Mouse (Mus musculus): ENCODE data around the gene Dennd4b. TPM values are rescaled to one million over a fixed set of nuclear protein-coding genes. Genes with fewer than 3 reads are reported as not detected.

The Dennd4b gene
- 4.9 and 7.5 TPM in 2 replicates for polyA plus RNA-seq (2014; fragmentation: Nextera tagmentation; extraction: Ambion mirVana)

DNA sequence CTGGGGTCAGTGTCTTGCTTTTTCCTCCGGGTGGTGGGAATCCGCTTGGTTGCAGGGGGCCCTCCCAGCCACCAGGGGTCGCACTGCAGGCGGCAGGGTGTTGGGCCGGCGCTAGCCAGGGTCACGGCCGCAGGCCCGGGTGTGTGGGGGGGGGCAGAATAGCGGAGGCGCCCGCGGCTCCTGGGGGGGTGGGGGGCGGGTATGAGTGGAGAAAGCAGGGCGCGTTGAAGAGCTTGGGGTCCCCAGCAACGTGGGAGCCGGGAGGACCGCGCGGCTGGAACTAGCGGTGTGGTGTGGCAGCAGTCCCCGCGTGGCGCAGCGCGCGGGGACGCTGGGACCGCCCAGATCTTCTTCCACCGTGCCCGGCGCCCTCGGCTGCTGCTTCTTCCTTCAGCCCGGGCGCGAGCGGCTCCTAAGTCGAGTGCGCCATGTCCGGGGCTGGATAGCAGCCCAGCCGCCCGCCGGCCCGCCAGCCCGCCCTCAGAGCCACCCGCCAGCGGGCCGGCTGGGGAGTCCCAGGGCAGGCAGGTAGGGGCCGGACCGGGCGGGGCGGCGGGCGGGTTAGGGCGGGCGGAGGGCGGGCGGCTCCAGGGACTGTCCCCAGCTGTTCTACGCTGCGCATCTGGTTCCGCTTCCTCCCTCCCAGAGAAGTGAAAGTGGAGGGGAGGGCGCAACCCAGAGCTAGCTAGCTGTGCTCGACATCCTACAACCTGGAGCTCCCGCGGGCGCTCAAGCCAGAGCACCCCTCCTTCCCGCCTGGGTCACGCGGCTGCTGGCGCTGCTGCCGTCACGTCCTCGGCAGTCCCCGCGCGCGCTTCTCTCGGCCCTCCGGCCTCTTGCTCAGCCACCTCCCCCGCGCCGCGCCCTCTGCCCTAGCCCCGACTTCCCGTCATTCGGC lies at the start of gene Dennd4b:
Gene Dennd4b (plus strand): TSS at position 152 of the 898 bp plus-strand sequence.
- H3K4me1 ChIP-seq (replicated peaks; ENCODE audit: control insufficient read depth, insufficient read depth, low read length): peaks cover 25% of the 10 kb centered on the region
- peak within 1 kb of the TSS; percentile 74 for H3K4me3 ChIP-seq (ENCODE audit: low read depth, low read length)
- H3K27me3 ChIP-seq (replicated peaks; ENCODE audit: control insufficient read depth, insufficient read depth, low read length): no peaks in the 10 kb centered on the region
- peaks cover 14% of the 10 kb centered on the region for H3K36me3 ChIP-seq (ENCODE audit: control insufficient read depth, insufficient read depth, low read length)
- H3K27ac ChIP-seq (ENCODE audit: low read depth, low read length): peak within 1 kb of the TSS; percentile 94
- no peaks in the 10 kb centered on the region for H3K9me3 ChIP-seq (ENCODE audit: control insufficient read depth, low read length)
- ATAC-seq (replicated peaks; ENCODE audit: low FRiP score): peak; percentile 92
- H3K9ac ChIP-seq (ENCODE audit: low read depth, low read length): peak within 1 kb of the TSS; percentile 91
- peak within 1 kb of the TSS; percentile 96 for H3K4me2 ChIP-seq
- WGBS: under 1% methylated on average over 84 of the region's 87 CpGs
- peak; percentile 92 for DNase-seq (ENCODE audit: low spot score)

DNA sequence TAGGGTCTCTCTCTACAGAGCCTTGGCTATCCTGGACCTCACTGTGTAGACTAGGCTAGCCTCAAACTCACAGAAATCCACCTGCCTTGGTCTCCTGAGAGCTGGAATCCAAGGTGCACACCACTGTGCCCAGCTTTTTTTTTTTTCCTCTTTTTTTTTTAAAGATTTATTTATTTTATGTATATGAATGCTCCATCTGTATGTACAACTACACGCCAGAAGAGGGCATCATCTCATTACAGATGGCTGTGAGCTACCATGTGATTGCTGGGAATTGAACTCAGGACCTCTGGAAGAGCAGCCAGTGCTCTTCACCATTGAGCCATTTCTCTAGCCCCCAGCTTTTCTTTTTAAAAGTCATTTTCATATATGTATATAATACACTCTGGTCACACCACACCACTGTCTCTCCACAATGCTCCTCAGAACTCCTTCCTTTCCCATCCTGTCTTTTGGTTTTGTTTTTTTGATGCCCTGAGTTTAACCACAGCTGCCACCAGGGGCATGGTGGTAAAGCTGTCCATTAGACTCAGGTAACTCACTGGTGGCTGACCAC lies 49.1 kb upstream of the Dennd4b start:
- WGBS: 28% methylated on average over 1 of the region's 1 CpGs
- H3K4me1 ChIP-seq (replicated peaks; ENCODE audit: control insufficient read depth, insufficient read depth, low read length): peaks cover 18% of the 10 kb centered on the region
- H3K9ac ChIP-seq (ENCODE audit: low read depth, low read length): no peak overlapping the region
- H3K27ac ChIP-seq (ENCODE audit: low read depth, low read length): no peak overlapping the region
- no peak overlapping the region for H3K4me2 ChIP-seq
- H3K9me3 ChIP-seq (ENCODE audit: control insufficient read depth, low read length): no peaks in the 10 kb centered on the region
- no peaks in the 10 kb centered on the region for H3K27me3 ChIP-seq (replicated peaks; ENCODE audit: control insufficient read depth, insufficient read depth, low read length)
- DNase-seq (ENCODE audit: low spot score) (no peak), ATAC-seq (replicated peaks; ENCODE audit: low FRiP score) (no peak)
- peaks cover 8% of the 10 kb centered on the region for H3K36me3 ChIP-seq (ENCODE audit: control insufficient read depth, insufficient read depth, low read length)
- no peak overlapping the region for H3K4me3 ChIP-seq (ENCODE audit: low read depth, low read length)

DNA sequence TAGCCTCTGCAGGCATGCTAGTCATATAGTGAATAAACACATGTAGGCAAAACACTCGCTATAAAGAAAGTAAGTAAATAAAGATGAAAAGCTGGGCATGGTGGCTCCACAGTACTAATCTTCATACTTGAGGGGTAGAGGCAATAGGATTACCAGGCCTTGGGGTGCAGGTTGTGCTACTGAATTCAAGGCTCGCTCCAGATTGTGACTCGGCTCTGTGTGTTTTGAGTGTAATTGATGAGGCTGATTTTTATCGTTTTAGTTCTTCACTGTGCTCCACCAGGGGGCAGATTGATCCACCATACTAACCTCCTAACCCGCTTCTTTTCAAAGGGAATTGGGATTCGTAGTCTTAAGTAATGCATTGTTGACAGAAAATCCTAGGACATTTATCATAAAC lies 44.9 kb upstream of the Dennd4b start:
- no peaks in the 10 kb centered on the region for H3K27me3 ChIP-seq (replicated peaks; ENCODE audit: control insufficient read depth, insufficient read depth, low read length)
- 12% methylated on average over 6 of the region's 6 CpGs for WGBS
- DNase-seq (ENCODE audit: low spot score) (no peak), ATAC-seq (replicated peaks; ENCODE audit: low FRiP score) (0 out of 2 replicates have a peak, but pooled peaks have one; percentile 46)
- H3K27ac ChIP-seq (ENCODE audit: low read depth, low read length): peak overlapping the region; percentile 70; the same call in 1 of the 2 replicates
- peak overlapping the region; percentile 95 for H3K4me2 ChIP-seq
- H3K4me3 ChIP-seq (ENCODE audit: low read depth, low read length): peak overlapping the region; percentile 58
- peaks cover 21% of the 10 kb centered on the region for H3K4me1 ChIP-seq (replicated peaks; ENCODE audit: control insufficient read depth, insufficient read depth, low read length)
- H3K9ac ChIP-seq (ENCODE audit: low read depth, low read length): peak overlapping the region; percentile 46; the same call in 1 of the 2 replicates
- peaks cover under 1% of the 10 kb centered on the region; the same call in 1 of the 2 replicates for H3K36me3 ChIP-seq (ENCODE audit: control insufficient read depth, insufficient read depth, low read length)
- no peaks in the 10 kb centered on the region for H3K9me3 ChIP-seq (ENCODE audit: control insufficient read depth, low read length)

DNA sequence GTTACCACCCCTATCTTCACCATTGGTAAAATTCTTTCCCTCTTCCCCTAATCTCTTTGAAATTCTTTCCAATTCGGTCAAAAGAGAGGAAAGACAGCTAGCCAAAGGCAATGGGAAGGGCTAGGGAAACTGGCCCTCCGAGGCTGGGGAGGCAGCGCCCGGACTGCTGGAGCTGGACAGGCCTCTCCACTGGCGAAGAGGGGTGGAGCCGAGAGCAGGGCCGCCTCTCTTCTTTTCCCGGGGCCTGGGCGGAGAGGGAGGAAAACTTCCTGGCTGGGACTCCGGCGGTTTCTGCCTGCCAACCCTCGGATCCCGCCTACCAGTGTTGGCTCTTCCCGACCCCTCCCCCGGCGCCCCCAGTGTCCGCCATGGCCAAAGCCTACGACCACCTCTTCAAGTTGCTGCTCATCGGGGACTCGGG lies 44.4 kb upstream of the Dennd4b start:
- H3K4me3 ChIP-seq (ENCODE audit: low read depth, low read length): peak overlapping the region; percentile 58
- peaks cover 21% of the 10 kb centered on the region for H3K4me1 ChIP-seq (replicated peaks; ENCODE audit: control insufficient read depth, insufficient read depth, low read length)
- peak; percentile 56 for ATAC-seq (replicated peaks; ENCODE audit: low FRiP score)
- peak overlapping the region; percentile 95 for H3K4me2 ChIP-seq
- peaks cover 5% of the 10 kb centered on the region for H3K36me3 ChIP-seq (ENCODE audit: control insufficient read depth, insufficient read depth, low read length)
- DNase-seq (ENCODE audit: low spot score): peak; percentile 73
- H3K27ac ChIP-seq (ENCODE audit: low read depth, low read length): peak overlapping the region; percentile 70
- H3K9ac ChIP-seq (ENCODE audit: low read depth, low read length): peak overlapping the region; percentile 68
- WGBS: under 1% methylated on average over 20 of the region's 20 CpGs
- no peaks in the 10 kb centered on the region for H3K27me3 ChIP-seq (replicated peaks; ENCODE audit: control insufficient read depth, insufficient read depth, low read length)
- H3K9me3 ChIP-seq (ENCODE audit: control insufficient read depth, low read length): no peaks in the 10 kb centered on the region

DNA sequence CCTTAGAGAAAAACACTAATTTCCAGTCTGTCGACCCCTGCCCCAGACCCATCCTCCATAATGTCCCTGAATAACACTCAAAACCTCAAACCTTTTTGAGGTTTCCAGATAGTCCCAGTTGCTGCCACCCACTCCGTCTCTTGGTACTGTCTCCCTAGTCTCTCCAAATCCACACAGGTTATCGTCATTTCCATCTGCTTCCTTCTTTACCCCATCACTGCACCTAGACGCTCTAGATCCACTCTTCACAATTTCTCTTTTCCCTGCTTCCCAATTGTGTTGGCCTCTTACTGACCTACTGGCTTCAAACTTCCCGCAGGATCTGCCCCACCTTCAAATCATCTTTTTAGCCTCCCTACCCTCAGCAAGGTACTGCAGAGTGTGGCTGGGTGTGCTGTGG lies 43.9 kb upstream of the Dennd4b start:
- 10% methylated on average over 5 of the region's 5 CpGs for WGBS
- Histone ChIP-seq H3K4me2 (peak overlapping the region; percentile 95), H3K4me1 (replicated peaks; ENCODE audit: control insufficient read depth, insufficient read depth, low read length) (peaks cover 21% of the 10 kb centered on the region), H3K4me3 (ENCODE audit: low read depth, low read length) (peak overlapping the region; percentile 58), H3K27me3 (replicated peaks; ENCODE audit: control insufficient read depth, insufficient read depth, low read length) (no peaks in the 10 kb centered on the region), H3K36me3 (ENCODE audit: control insufficient read depth, insufficient read depth, low read length) (peaks cover 5% of the 10 kb centered on the region), H3K27ac (ENCODE audit: low read depth, low read length) (0 out of 2 replicates have a peak overlapping the region, but pooled peaks have one; percentile 70), H3K9me3 (ENCODE audit: control insufficient read depth, low read length) (no peaks in the 10 kb centered on the region), H3K9ac (ENCODE audit: low read depth, low read length) (peak overlapping the region; percentile 68; the same call in 1 of the 2 replicates)
- ATAC-seq (replicated peaks; ENCODE audit: low FRiP score): no peak
- no peak for DNase-seq (ENCODE audit: low spot score)

DNA sequence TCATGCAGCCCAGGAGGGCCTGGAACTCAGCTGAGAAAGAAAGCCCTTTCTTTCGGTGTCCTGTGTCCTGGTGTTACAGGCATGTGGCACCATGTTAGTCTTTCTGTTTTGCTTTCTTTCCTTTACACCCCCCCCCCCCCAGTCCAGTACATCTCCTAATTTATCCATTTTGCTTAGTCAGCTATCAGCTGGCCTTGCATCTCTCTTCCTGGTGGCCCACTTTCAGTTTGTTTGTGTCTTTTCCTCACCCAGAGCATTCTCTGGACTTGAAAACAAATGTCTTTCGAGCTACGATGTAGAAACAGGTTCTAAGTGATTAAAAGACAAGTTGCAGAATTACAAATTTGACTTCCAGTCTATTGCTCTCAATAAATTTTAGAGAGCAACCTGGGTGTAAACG lies 42.5 kb upstream of the Dennd4b start:
- DNase-seq (ENCODE audit: low spot score) (no peak), ATAC-seq (replicated peaks; ENCODE audit: low FRiP score) (no peak)
- Histone ChIP-seq H3K27me3 (replicated peaks; ENCODE audit: control insufficient read depth, insufficient read depth, low read length) (no peaks in the 10 kb centered on the region), H3K9ac (ENCODE audit: low read depth, low read length) (no peak overlapping the region), H3K4me3 (ENCODE audit: low read depth, low read length) (no peak overlapping the region), H3K36me3 (ENCODE audit: control insufficient read depth, insufficient read depth, low read length) (peaks cover 5% of the 10 kb centered on the region), H3K4me1 (replicated peaks; ENCODE audit: control insufficient read depth, insufficient read depth, low read length) (peaks cover 21% of the 10 kb centered on the region), H3K4me2 (no peak overlapping the region), H3K9me3 (ENCODE audit: control insufficient read depth, low read length) (no peaks in the 10 kb centered on the region), H3K27ac (ENCODE audit: low read depth, low read length) (no peak overlapping the region)
- WGBS: 77% methylated on average over 4 of the region's 4 CpGs

DNA sequence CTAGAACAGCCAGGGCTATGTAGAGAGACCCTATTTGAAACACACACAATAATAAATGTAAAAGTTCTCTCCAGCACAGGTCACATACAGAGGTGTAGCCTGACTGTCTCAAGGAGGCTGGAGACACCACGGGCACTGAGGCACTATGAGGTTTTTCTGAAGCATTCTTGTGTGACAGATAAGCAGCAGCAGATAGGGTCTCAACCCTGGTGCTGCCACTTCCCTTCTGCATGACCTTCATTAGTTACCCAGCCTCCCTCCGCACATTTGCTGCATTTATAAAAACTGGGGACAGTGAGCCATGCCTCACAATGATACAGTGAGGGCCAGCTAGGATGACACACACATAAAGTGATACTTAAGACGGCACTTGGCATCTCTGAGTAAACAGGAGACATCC lies 42.0 kb upstream of the Dennd4b start:
- H3K4me1 ChIP-seq (replicated peaks; ENCODE audit: control insufficient read depth, insufficient read depth, low read length): peaks cover 21% of the 10 kb centered on the region
- H3K4me2 ChIP-seq: 0 out of 2 replicates have a peak overlapping the region, but pooled peaks have one; percentile 8
- ATAC-seq (replicated peaks; ENCODE audit: low FRiP score) (no peak), DNase-seq (ENCODE audit: low spot score) (no peak)
- 53% methylated on average over 3 of the region's 3 CpGs for WGBS
- no peak overlapping the region for H3K9ac ChIP-seq (ENCODE audit: low read depth, low read length)
- H3K9me3 ChIP-seq (ENCODE audit: control insufficient read depth, low read length): no peaks in the 10 kb centered on the region
- no peak overlapping the region for H3K4me3 ChIP-seq (ENCODE audit: low read depth, low read length)
- H3K27me3 ChIP-seq (replicated peaks; ENCODE audit: control insufficient read depth, insufficient read depth, low read length): no peaks in the 10 kb centered on the region
- H3K36me3 ChIP-seq (ENCODE audit: control insufficient read depth, insufficient read depth, low read length): peaks cover 5% of the 10 kb centered on the region
- H3K27ac ChIP-seq (ENCODE audit: low read depth, low read length): no peak overlapping the region

DNA sequence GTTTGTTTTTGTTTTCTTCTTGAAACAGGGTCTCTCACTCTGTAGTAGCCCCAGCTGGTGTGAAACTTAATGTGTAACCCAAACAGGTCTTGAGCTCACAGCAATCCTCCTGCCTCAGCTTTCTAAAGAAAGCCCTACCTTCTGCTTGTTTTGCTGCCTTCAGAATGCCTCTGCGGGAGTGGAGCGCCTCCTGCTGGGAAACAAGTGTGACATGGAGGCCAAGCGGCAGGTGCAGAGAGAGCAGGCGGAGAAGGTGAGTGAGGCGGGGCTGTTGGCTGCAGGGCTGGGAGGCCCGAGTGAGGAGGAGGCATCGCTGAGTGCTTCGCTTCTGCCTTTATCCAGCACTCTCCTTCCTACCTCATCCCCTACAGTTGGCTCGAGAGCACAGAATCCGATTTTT lies 40.7 kb upstream of the Dennd4b start:
- ATAC-seq (replicated peaks; ENCODE audit: low FRiP score): no peak
- H3K4me3 ChIP-seq (ENCODE audit: low read depth, low read length): no peak overlapping the region

More for the DNA sequence above, 40.7 kb upstream of the Dennd4b start:
- no peak for DNase-seq (ENCODE audit: low spot score)
- Histone ChIP-seq H3K4me1 (replicated peaks; ENCODE audit: control insufficient read depth, insufficient read depth, low read length) (peaks cover 21% of the 10 kb centered on the region), H3K27ac (ENCODE audit: low read depth, low read length) (no peak overlapping the region), H3K36me3 (ENCODE audit: control insufficient read depth, insufficient read depth, low read length) (peaks cover 5% of the 10 kb centered on the region), H3K27me3 (replicated peaks; ENCODE audit: control insufficient read depth, insufficient read depth, low read length) (no peaks in the 10 kb centered on the region), H3K4me2 (no peak overlapping the region), H3K9ac (ENCODE audit: low read depth, low read length) (no peak overlapping the region), H3K9me3 (ENCODE audit: control insufficient read depth, low read length) (no peaks in the 10 kb centered on the region)
- WGBS: 73% methylated on average over 10 of the region's 10 CpGs

Measured in liver, embryonic 11.5 days (tissue).